11 mouse cellular contexts compared by ENCODE assay signal in genomic region chr4:126150949-126151320, GRCm38 (mm10). TPM values are rescaled to one million over a fixed set of nuclear protein-coding genes. Genes with fewer than 3 reads are reported as not detected.
DNase-seq lines count a peak whose midpoint lies in the region; ATAC-seq lines count a peak whose summit lies in the region.
"Had no signal": no experiment of that assay in that cellular context is flagged by ENCODE, and none has a peak within 500 bp of the region (broad histone marks: within the 10 kb centered on the region; RNA-seq: fewer than 3 reads in every experiment).

No protein-coding gene starts in this region.

- WGBS in heart, embryonic 13.5 days, result 46% methylated on average over 6 of the region's 6 CpGs
- WGBS in neural tube, embryonic 11.5 days, result 54% methylated on average over 6 of the region's 6 CpGs
- WGBS in limb, embryonic 15.5 days, result 28% methylated on average over 6 of the region's 6 CpGs
- WGBS in midbrain, embryonic 15.5 days, result 65% methylated on average over 6 of the region's 6 CpGs

- peaks cover 19% of the 10 kb centered on the region for H3K36me3 ChIP-seq in heart, embryonic 13.5 days
- no peaks in the 10 kb centered on the region for H3K36me3 ChIP-seq in neural tube, embryonic 11.5 days (ENCODE audit: control insufficient read depth, insufficient read depth, low read length)
- peaks cover 20% of the 10 kb centered on the region for H3K36me3 ChIP-seq in limb, embryonic 15.5 days
- H3K36me3 ChIP-seq in midbrain, embryonic 15.5 days (replicated peaks), result no peaks in the 10 kb centered on the region

- no peaks in the 10 kb centered on the region for H3K9me3 ChIP-seq in heart, embryonic 13.5 days
- H3K9me3 ChIP-seq in neural tube, embryonic 11.5 days (ENCODE audit: control insufficient read depth, low read length), result no peaks in the 10 kb centered on the region
- no peaks in the 10 kb centered on the region for H3K9me3 ChIP-seq in limb, embryonic 15.5 days
- H3K9me3 ChIP-seq in midbrain, embryonic 15.5 days, result no peaks in the 10 kb centered on the region

- peak overlapping the region; percentile 93 for H3K27ac ChIP-seq in heart, embryonic 13.5 days (replicated peaks)
- peak overlapping the region; percentile 29; the same call in 1 of the 2 replicates for H3K27ac ChIP-seq in neural tube, embryonic 11.5 days (ENCODE audit: low read depth, low read length)
- peak overlapping the region; percentile 93 for H3K27ac ChIP-seq in limb, embryonic 15.5 days
- H3K27ac ChIP-seq in midbrain, embryonic 15.5 days, result no peak overlapping the region
- H3K27ac ChIP-seq: layer of hippocampus, adult 2 months had no signal

- peaks cover 66% of the 10 kb centered on the region for H3K4me1 ChIP-seq in heart, embryonic 13.5 days
- peaks cover 15% of the 10 kb centered on the region for H3K4me1 ChIP-seq in neural tube, embryonic 11.5 days (ENCODE audit: control insufficient read depth, insufficient read depth, low read length)
- peaks cover 61% of the 10 kb centered on the region for H3K4me1 ChIP-seq in limb, embryonic 15.5 days
- H3K4me1 ChIP-seq in midbrain, embryonic 15.5 days, result peaks cover 22% of the 10 kb centered on the region

- H3K4me2 ChIP-seq in heart, embryonic 13.5 days, result peak overlapping the region; percentile 78
- H3K4me2 ChIP-seq in neural tube, embryonic 11.5 days (ENCODE audit: low read depth), result peak overlapping the region; percentile 28
- peak overlapping the region; percentile 88 for H3K4me2 ChIP-seq in limb, embryonic 15.5 days
- no peak overlapping the region for H3K4me2 ChIP-seq in midbrain, embryonic 15.5 days

- H3K9ac ChIP-seq in heart, embryonic 13.5 days, result peak overlapping the region; percentile 44
- peak overlapping the region; percentile 2; the same call in 1 of the 2 replicates for H3K9ac ChIP-seq in neural tube, embryonic 11.5 days (ENCODE audit: low read length)
- no peak overlapping the region for H3K9ac ChIP-seq in limb, embryonic 15.5 days
- no peak overlapping the region for H3K9ac ChIP-seq in midbrain, embryonic 15.5 days

- intact Hi-C loops in heart, postnatal 25 days (cut with DNase I), result no loop called here

- peak overlapping the region; percentile 69 for H3K4me3 ChIP-seq in heart, embryonic 13.5 days
- no peak overlapping the region for H3K4me3 ChIP-seq in neural tube, embryonic 11.5 days (ENCODE audit: low read depth, low read length)
- peak overlapping the region; percentile 75 for H3K4me3 ChIP-seq in limb, embryonic 15.5 days
- H3K4me3 ChIP-seq in midbrain, embryonic 15.5 days, result no peak overlapping the region
- H3K4me3 ChIP-seq: layer of hippocampus, adult 2 months had no signal

- no peak for DNase-seq in heart, postnatal 25 days (ENCODE audit: low spot score)
- no peak for DNase-seq in neural tube, embryonic 11.5 days (ENCODE audit: low spot score)
- DNase-seq in neural tube, embryonic 10.5 days (ENCODE audit: extremely low spot score, low spot score), result no peak
- DNase-seq in urinary bladder, postnatal 14 days (ENCODE audit: low spot score), result no peak
- DNase-seq in spleen, adult 18-20 months, result no peak
- DNase-seq: right cerebral cortex, postnatal 14 days had no signal

- H3K27me3 ChIP-seq in heart, embryonic 13.5 days (replicated peaks), result peaks cover 25% of the 10 kb centered on the region
- H3K27me3 ChIP-seq in neural tube, embryonic 11.5 days (ENCODE audit: control insufficient read depth, insufficient read depth, low read length), result peaks cover 19% of the 10 kb centered on the region
- no peaks in the 10 kb centered on the region for H3K27me3 ChIP-seq in limb, embryonic 15.5 days
- peaks cover 38% of the 10 kb centered on the region for H3K27me3 ChIP-seq in midbrain, embryonic 15.5 days (replicated peaks)
- H3K27me3 ChIP-seq: CH12.LX had no signal

- no peak for ATAC-seq in heart, embryonic 13.5 days (ENCODE audit: extremely low read depth, insufficient number of reproducible peaks, low FRiP score, low TSS enrichment)
- no peak for ATAC-seq in neural tube, embryonic 11.5 days (ENCODE audit: insufficient read depth, low FRiP score, low TSS enrichment)
- no peak for ATAC-seq in limb, embryonic 15.5 days (ENCODE audit: insufficient number of reproducible peaks, low FRiP score, low TSS enrichment, low read depth)
- ATAC-seq in midbrain, embryonic 15.5 days (replicated peaks), result no peak

RNA-seq across cellular contexts. Expression of gene Eva1b, which starts 3.4 kb away (rescaled TPM):
- polyA plus RNA-seq in heart, embryonic 13.5 days (2015; fragmentation: Nextera tagmentation; extraction: Ambion mirVana), result 30.9 and 34.2 TPM in 2 replicates
- total RNA-seq in heart, postnatal 25 days (2021), result 10 to 100 TPM; 15.2 to 17.6 TPM
- polyA plus RNA-seq in neural tube, embryonic 11.5 days (2014; fragmentation: Nextera tagmentation; extraction: Ambion mirVana), result 42.5 and 43.4 TPM in 2 replicates
- polyA plus RNA-seq in limb, embryonic 15.5 days (2015; fragmentation: Nextera tagmentation; extraction: Ambion mirVana), result 81.0 and 86.3 TPM in 2 replicates
- polyA plus RNA-seq in midbrain, embryonic 15.5 days (2015; fragmentation: Nextera tagmentation; extraction: Ambion mirVana), result 11.8 and 12.0 TPM in 2 replicates

RNA-seq across cellular contexts. Expression of gene Sh3d21, which starts 12.4 kb away (rescaled TPM):
- polyA plus RNA-seq in heart, embryonic 13.5 days (2015; fragmentation: Nextera tagmentation; extraction: Ambion mirVana), result 2.8 and 3.0 TPM in 2 replicates
- total RNA-seq in heart, postnatal 25 days (2021), result 1 to 10 TPM; 1.9 to 3.1 TPM
- polyA plus RNA-seq in neural tube, embryonic 11.5 days (2014; fragmentation: Nextera tagmentation; extraction: Ambion mirVana), result 2.1 and 2.6 TPM in 2 replicates
- 12.1 and 13.8 TPM in 2 replicates for polyA plus RNA-seq in limb, embryonic 15.5 days (2015; fragmentation: Nextera tagmentation; extraction: Ambion mirVana)
- polyA plus RNA-seq in midbrain, embryonic 15.5 days (2015; fragmentation: Nextera tagmentation; extraction: Ambion mirVana), result 1.3 TPM in 2 replicates

RNA-seq across cellular contexts. Expression of gene Stk40, which starts 47.2 kb away (rescaled TPM):
- 26.4 and 26.6 TPM in 2 replicates for polyA plus RNA-seq in heart, embryonic 13.5 days (2015; fragmentation: Nextera tagmentation; extraction: Ambion mirVana)
- 10 to 100 TPM; 37.6 to 38.7 TPM for total RNA-seq in heart, postnatal 25 days (2021)
- 32.5 and 32.8 TPM in 2 replicates for polyA plus RNA-seq in neural tube, embryonic 11.5 days (2014; fragmentation: Nextera tagmentation; extraction: Ambion mirVana)
- 32.4 and 35.4 TPM in 2 replicates for polyA plus RNA-seq in limb, embryonic 15.5 days (2015; fragmentation: Nextera tagmentation; extraction: Ambion mirVana)
- polyA plus RNA-seq in midbrain, embryonic 15.5 days (2015; fragmentation: Nextera tagmentation; extraction: Ambion mirVana), result 34.4 and 35.2 TPM in 2 replicates

RNA-seq across cellular contexts. Expression of gene Thrap3, which starts 51.6 kb away (rescaled TPM):
- 127 and 134 TPM in 2 replicates for polyA plus RNA-seq in heart, embryonic 13.5 days (2015; fragmentation: Nextera tagmentation; extraction: Ambion mirVana)
- 100 to 1,000 TPM; 108 to 111 TPM for total RNA-seq in heart, postnatal 25 days (2021)
- polyA plus RNA-seq in neural tube, embryonic 11.5 days (2014; fragmentation: Nextera tagmentation; extraction: Ambion mirVana), result 197 and 217 TPM in 2 replicates
- 183 and 198 TPM in 2 replicates for polyA plus RNA-seq in limb, embryonic 15.5 days (2015; fragmentation: Nextera tagmentation; extraction: Ambion mirVana)
- polyA plus RNA-seq in midbrain, embryonic 15.5 days (2015; fragmentation: Nextera tagmentation; extraction: Ambion mirVana), result 140 and 150 TPM in 2 replicates

RNA-seq across cellular contexts. Expression of gene Lsm10, which starts 54.5 kb away (rescaled TPM):
- polyA plus RNA-seq in heart, embryonic 13.5 days (2015; fragmentation: Nextera tagmentation; extraction: Ambion mirVana), result 35.2 and 48.6 TPM in 2 replicates
- 10 to 100 TPM; 10.7 to 12.1 TPM for total RNA-seq in heart, postnatal 25 days (2021)
- polyA plus RNA-seq in neural tube, embryonic 11.5 days (2014; fragmentation: Nextera tagmentation; extraction: Ambion mirVana), result 39.5 and 42.6 TPM in 2 replicates
- polyA plus RNA-seq in limb, embryonic 15.5 days (2015; fragmentation: Nextera tagmentation; extraction: Ambion mirVana), result 50.1 and 51.2 TPM in 2 replicates
- 48.7 and 53.0 TPM in 2 replicates for polyA plus RNA-seq in midbrain, embryonic 15.5 days (2015; fragmentation: Nextera tagmentation; extraction: Ambion mirVana)

Comparison
In these comparisons a context has a peak if more than half of its experiments do, and no peak if none do; other contexts are left out.
1. H3K4me3 ChIP-seq: peak in heart, embryonic 13.5 days (single experiment) and limb, embryonic 15.5 days (single experiment); none in neural tube, embryonic 11.5 days (single experiment) and midbrain, embryonic 15.5 days (single experiment).
2. H3K9ac ChIP-seq: peak in heart, embryonic 13.5 days (single experiment) and neural tube, embryonic 11.5 days (single experiment); none in limb, embryonic 15.5 days (single experiment) and midbrain, embryonic 15.5 days (single experiment).